Mouse (Mus musculus): ENCODE measurements around the gene Grin3a. TPM values are rescaled to one million over a fixed set of nuclear protein-coding genes. Genes with fewer than 3 reads are reported as not detected.

Gene Grin3a
- total and polyA plus RNA-seq, 2 experiments from 2014 or later, result 40.4 to 131 TPM

DNA sequence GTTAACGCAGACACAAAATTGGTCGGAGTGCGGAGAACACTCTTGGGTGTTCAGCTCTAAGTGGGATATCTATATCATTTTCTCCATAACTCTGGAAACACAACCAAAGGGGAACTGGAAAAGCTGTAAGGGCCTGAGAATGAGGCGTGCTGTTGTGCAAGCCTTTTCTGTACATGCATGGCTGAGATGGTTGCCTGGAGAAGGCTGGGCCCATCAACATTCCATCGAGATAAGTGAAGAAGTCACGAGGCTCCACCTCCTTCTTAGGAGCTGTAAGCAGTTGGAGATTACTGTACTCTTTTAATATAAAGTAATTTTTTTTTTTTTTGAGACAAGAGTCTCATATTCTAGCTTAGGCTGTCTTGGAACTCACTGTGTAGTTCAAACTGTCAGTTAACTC is 169.5 kb downstream of the Grin3a start:
- no peak overlapping the region for H3K27ac ChIP-seq (ENCODE audit: low read depth, low read length)
- 0 out of 2 replicates have a peak, but pooled peaks cover 3% of the 10 kb centered on the region for H3K36me3 ChIP-seq (ENCODE audit: insufficient read depth, low read length)
- H3K9me3 ChIP-seq (ENCODE audit: low read length), result no peaks in the 10 kb centered on the region
- no peak overlapping the region for H3K4me2 ChIP-seq (ENCODE audit: low read depth, low read length, poor library complexity, severe bottlenecking)
- H3K4me3 ChIP-seq (ENCODE audit: low read depth, low read length), result no peak overlapping the region
- WGBS, result 91% methylated on average over 6 of the region's 6 CpGs
- H3K27me3 ChIP-seq (ENCODE audit: insufficient read depth, low read length), result no peaks in the 10 kb centered on the region
- DNase-seq (ENCODE audit: low spot score), result no peak
- no peak for ATAC-seq (ENCODE audit: low FRiP score)
- no peaks in the 10 kb centered on the region for H3K4me1 ChIP-seq (ENCODE audit: insufficient read depth, low read length)
- H3K9ac ChIP-seq (replicated peaks; ENCODE audit: low read length, poor library complexity, severe bottlenecking), result no peak overlapping the region
- TF ChIP-seq CTCF (IDR thresholded peaks at IDR 0.05), result no peak

DNA sequence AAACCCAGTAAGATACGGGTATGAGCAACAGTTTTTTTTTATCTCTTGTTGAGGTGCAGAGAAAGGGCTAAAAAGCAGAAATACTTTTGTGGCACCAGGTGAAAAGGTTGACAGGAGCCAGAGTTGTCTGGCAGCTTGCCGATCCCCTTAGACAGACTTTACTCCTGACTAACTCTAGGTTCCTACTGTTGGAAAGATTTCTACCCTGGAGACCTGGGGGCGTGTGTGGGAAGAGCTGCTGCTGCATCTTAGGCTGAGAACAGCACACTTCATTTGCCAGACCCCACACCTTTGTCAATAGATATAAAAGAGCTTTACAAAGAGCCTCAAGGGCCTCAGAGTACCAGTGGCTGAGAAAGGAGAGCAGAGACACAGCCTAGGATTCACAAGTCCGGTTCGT is 180.7 kb downstream of the Grin3a start:
- 89% methylated on average over 5 of the region's 5 CpGs for WGBS

GRCm38 (mm10) chr4:49662231-49662630 is 183.3 kb downstream of the Grin3a start:
- DNase-seq (ENCODE audit: low spot score) (no peak), ATAC-seq (ENCODE audit: low FRiP score) (no peak)
- WGBS, result 91% methylated on average over 4 of the region's 4 CpGs
- H3K4me2 ChIP-seq (ENCODE audit: low read depth, low read length, poor library complexity, severe bottlenecking), result no peak overlapping the region
- no peak overlapping the region for H3K4me3 ChIP-seq (ENCODE audit: low read depth, low read length)
- TF ChIP-seq CTCF (IDR thresholded peaks at IDR 0.05), result no peak
- H3K9me3 ChIP-seq (ENCODE audit: low read length), result no peaks in the 10 kb centered on the region
- no peaks in the 10 kb centered on the region for H3K27me3 ChIP-seq (ENCODE audit: insufficient read depth, low read length)
- peaks cover 14% of the 10 kb centered on the region for H3K36me3 ChIP-seq (ENCODE audit: insufficient read depth, low read length)
- no peaks in the 10 kb centered on the region for H3K4me1 ChIP-seq (ENCODE audit: insufficient read depth, low read length)
- H3K27ac ChIP-seq (ENCODE audit: low read depth, low read length), result no peak overlapping the region
- H3K9ac ChIP-seq (replicated peaks; ENCODE audit: low read length, poor library complexity, severe bottlenecking), result no peak overlapping the region

More for the DNA sequence above, 180.7 kb downstream of the Grin3a start:
- DNase-seq (ENCODE audit: low spot score), result no peak
- Histone ChIP-seq H3K4me1 (ENCODE audit: insufficient read depth, low read length) (no peaks in the 10 kb centered on the region), H3K4me3 (ENCODE audit: low read depth, low read length) (no peak overlapping the region), H3K4me2 (ENCODE audit: low read depth, low read length, poor library complexity, severe bottlenecking) (no peak overlapping the region), H3K9ac (replicated peaks; ENCODE audit: low read length, poor library complexity, severe bottlenecking) (no peak overlapping the region), H3K27ac (ENCODE audit: low read depth, low read length) (no peak overlapping the region), H3K27me3 (ENCODE audit: insufficient read depth, low read length) (no peaks in the 10 kb centered on the region), H3K9me3 (ENCODE audit: low read length) (no peaks in the 10 kb centered on the region), H3K36me3 (ENCODE audit: insufficient read depth, low read length) (peaks cover 11% of the 10 kb centered on the region)
- no peak for ATAC-seq (ENCODE audit: low FRiP score)
- TF ChIP-seq CTCF (IDR thresholded peaks at IDR 0.05), result no peak

DNA sequence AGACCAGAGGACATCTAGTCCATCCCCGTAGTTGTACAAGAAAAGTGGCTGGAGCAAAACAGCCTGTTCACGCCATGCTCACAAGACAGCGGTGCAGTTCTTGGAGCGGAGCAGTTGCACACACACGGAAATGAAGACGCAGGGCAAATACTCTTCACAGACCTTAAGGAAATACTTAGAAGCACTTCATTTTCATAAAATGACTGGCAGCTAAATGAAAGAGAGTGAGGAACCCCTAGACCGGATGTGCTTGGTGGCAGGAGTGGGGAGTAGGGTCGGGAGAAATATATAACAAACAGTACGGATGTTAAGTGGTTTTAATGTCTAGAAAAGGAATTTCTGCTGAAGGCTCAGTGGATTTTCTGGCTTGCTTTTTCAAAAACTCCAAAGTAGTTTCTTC is 183.9 kb downstream of the Grin3a start:
- Histone ChIP-seq H3K9me3 (ENCODE audit: low read length) (no peaks in the 10 kb centered on the region), H3K4me3 (ENCODE audit: low read depth, low read length) (no peak overlapping the region), H3K4me1 (ENCODE audit: insufficient read depth, low read length) (no peaks in the 10 kb centered on the region), H3K4me2 (ENCODE audit: low read depth, low read length, poor library complexity, severe bottlenecking) (no peak overlapping the region), H3K27me3 (ENCODE audit: insufficient read depth, low read length) (no peaks in the 10 kb centered on the region), H3K9ac (replicated peaks; ENCODE audit: low read length, poor library complexity, severe bottlenecking) (no peak overlapping the region), H3K27ac (ENCODE audit: low read depth, low read length) (no peak overlapping the region), H3K36me3 (ENCODE audit: insufficient read depth, low read length) (peaks cover 16% of the 10 kb centered on the region)
- no peak for DNase-seq (ENCODE audit: low spot score)
- 98% methylated on average over 9 of the region's 9 CpGs for WGBS
- TF ChIP-seq CTCF (IDR thresholded peaks at IDR 0.05), result no peak
- ATAC-seq (ENCODE audit: low FRiP score), result no peak

GRCm38 (mm10) chr4:49659421-49659820 is 186.1 kb downstream of the Grin3a start:
- H3K9ac ChIP-seq (replicated peaks; ENCODE audit: low read length, poor library complexity, severe bottlenecking), result no peak overlapping the region
- ATAC-seq (ENCODE audit: low FRiP score) (no peak), DNase-seq (ENCODE audit: low spot score) (no peak)
- H3K9me3 ChIP-seq (ENCODE audit: low read length), result no peaks in the 10 kb centered on the region
- no peak overlapping the region for H3K27ac ChIP-seq (ENCODE audit: low read depth, low read length)
- no peak overlapping the region for H3K4me3 ChIP-seq (ENCODE audit: low read depth, low read length)
- no peak for TF ChIP-seq CTCF (IDR thresholded peaks at IDR 0.05)
- no peaks in the 10 kb centered on the region for H3K27me3 ChIP-seq (ENCODE audit: insufficient read depth, low read length)
- H3K4me2 ChIP-seq (ENCODE audit: low read depth, low read length, poor library complexity, severe bottlenecking), result no peak overlapping the region
- H3K36me3 ChIP-seq (ENCODE audit: insufficient read depth, low read length), result peaks cover 17% of the 10 kb centered on the region
- no peaks in the 10 kb centered on the region for H3K4me1 ChIP-seq (ENCODE audit: insufficient read depth, low read length)
- WGBS, result 84% methylated on average over 1 of the region's 1 CpGs

GRCm38 (mm10) chr4:49639913-49640312 is 205.6 kb downstream of the Grin3a start:
- Histone ChIP-seq H3K9me3 (ENCODE audit: low read length) (no peaks in the 10 kb centered on the region), H3K27me3 (ENCODE audit: insufficient read depth, low read length) (no peaks in the 10 kb centered on the region), H3K36me3 (ENCODE audit: insufficient read depth, low read length) (peaks cover 50% of the 10 kb centered on the region), H3K4me3 (ENCODE audit: low read depth, low read length) (no peak overlapping the region), H3K4me2 (ENCODE audit: low read depth, low read length, poor library complexity, severe bottlenecking) (no peak overlapping the region), H3K9ac (replicated peaks; ENCODE audit: low read length, poor library complexity, severe bottlenecking) (no peak overlapping the region), H3K27ac (ENCODE audit: low read depth, low read length) (no peak overlapping the region), H3K4me1 (ENCODE audit: insufficient read depth, low read length) (no peaks in the 10 kb centered on the region)
- ATAC-seq (ENCODE audit: low FRiP score), result no peak
- WGBS, result 70% methylated on average over 2 of the region's 2 CpGs
- TF ChIP-seq CTCF (IDR thresholded peaks at IDR 0.05), result peak; percentile 54
- peak; percentile 15 for DNase-seq (ENCODE audit: low spot score)

Measured in midbrain, postnatal 0 days (tissue).